Mouse (Mus musculus): ENCODE measurements around the gene Ppp6r1. TPM values are rescaled to one million over a fixed set of nuclear protein-coding genes. Genes with fewer than 3 reads are reported as not detected.

Ppp6r1 gene
- polyA plus RNA-seq, 1 experiment: 89.0 TPM

- TF ChIP-seq POLR2A (IDR thresholded peaks at IDR 0.05; ENCODE audit: borderline replicate concordance, control insufficient read depth, low read depth, low read length): peak; percentile 13; the same call in 1 of the 2 replicates
- TF ChIP-seq CTCF (IDR thresholded peaks at IDR 0.05; ENCODE audit: control insufficient read depth, insufficient read depth, low read length): no peak
- 1% methylated on average over 32 of the region's 32 CpGs for WGBS
Observed at GRCm38 (mm10) chr7:4684632-4685417, 26.0 kb upstream of the Ppp6r1 start, which contains the start of gene Hspbp1. Gene Hspbp1, minus strand, starts transcription at chr7:4685068.

GRCm38 (mm10) chr7:4684203-4684602 lies 25.4 kb upstream of the Ppp6r1 start:
- peaks cover 4% of the 10 kb centered on the region; the same call in 1 of the 2 replicates for H3K4me1 ChIP-seq (ENCODE audit: control insufficient read depth, insufficient read depth, low read length)
- peak overlapping the region; percentile 79 for H3K4me3 ChIP-seq (replicated peaks; ENCODE audit: control insufficient read depth, low read depth, low read length)
- H3K27ac ChIP-seq (ENCODE audit: control insufficient read depth, insufficient read depth, low read depth, low read length, poor library complexity): no peak overlapping the region
- no peak for TF ChIP-seq POLR2A (IDR thresholded peaks at IDR 0.05; ENCODE audit: borderline replicate concordance, control insufficient read depth, low read depth, low read length)
- no peak for TF ChIP-seq CTCF (IDR thresholded peaks at IDR 0.05; ENCODE audit: control insufficient read depth, insufficient read depth, low read length)
- WGBS: 6% methylated on average over 13 of the region's 13 CpGs

More at GRCm38 (mm10) chr7:4684632-4685417, 26.0 kb upstream of the Ppp6r1 start, which contains the start of gene Hspbp1:
- Histone ChIP-seq H3K4me3 (replicated peaks; ENCODE audit: control insufficient read depth, low read depth, low read length) (peak within 1 kb of the TSS; percentile 79), H3K4me1 (ENCODE audit: control insufficient read depth, insufficient read depth, low read length) (peaks cover 4% of the 10 kb centered on the region; the same call in 1 of the 2 replicates), H3K27ac (ENCODE audit: control insufficient read depth, insufficient read depth, low read depth, low read length, poor library complexity) (peak within 1 kb of the TSS; percentile 55)

- no peak for TF ChIP-seq POLR2A (IDR thresholded peaks at IDR 0.05; ENCODE audit: borderline replicate concordance, control insufficient read depth, low read depth, low read length)
- no peak for TF ChIP-seq CTCF (IDR thresholded peaks at IDR 0.05; ENCODE audit: control insufficient read depth, insufficient read depth, low read length)
- H3K4me1 ChIP-seq (ENCODE audit: control insufficient read depth, insufficient read depth, low read length): peaks cover 4% of the 10 kb centered on the region; the same call in 1 of the 2 replicates
- H3K27ac ChIP-seq (ENCODE audit: control insufficient read depth, insufficient read depth, low read depth, low read length, poor library complexity): no peak overlapping the region
- H3K4me3 ChIP-seq (replicated peaks; ENCODE audit: control insufficient read depth, low read depth, low read length): no peak overlapping the region
- 39% methylated on average over 5 of the region's 5 CpGs for WGBS
Observed at GRCm38 (mm10) chr7:4683307-4683706, 24.5 kb upstream of the Ppp6r1 start.

- no peaks in the 10 kb centered on the region; the same call in 1 of the 2 replicates for H3K4me1 ChIP-seq (ENCODE audit: control insufficient read depth, insufficient read depth, low read length)
- H3K4me3 ChIP-seq (replicated peaks; ENCODE audit: control insufficient read depth, low read depth, low read length): no peak overlapping the region
- H3K27ac ChIP-seq (ENCODE audit: control insufficient read depth, insufficient read depth, low read depth, low read length, poor library complexity): no peak overlapping the region
- whole genome bisulfite sequencing: 82% methylated on average over 7 of the region's 7 CpGs
- TF ChIP-seq POLR2A (IDR thresholded peaks at IDR 0.05; ENCODE audit: borderline replicate concordance, control insufficient read depth, low read depth, low read length): no peak
- no peak for TF ChIP-seq CTCF (IDR thresholded peaks at IDR 0.05; ENCODE audit: control insufficient read depth, insufficient read depth, low read length)
Observed at GRCm38 (mm10) chr7:4675200-4675599, 16.4 kb upstream of the Ppp6r1 start.

GRCm38 (mm10) chr7:4674114-4674731 lies 15.4 kb upstream of the Ppp6r1 start:
- Histone ChIP-seq H3K27ac (ENCODE audit: control insufficient read depth, insufficient read depth, low read depth, low read length, poor library complexity) (no peak overlapping the region), H3K4me3 (replicated peaks; ENCODE audit: control insufficient read depth, low read depth, low read length) (no peak overlapping the region), H3K4me1 (ENCODE audit: control insufficient read depth, insufficient read depth, low read length) (no peaks in the 10 kb centered on the region; the same call in 1 of the 2 replicates)
- TF ChIP-seq CTCF (IDR thresholded peaks at IDR 0.05; ENCODE audit: control insufficient read depth, insufficient read depth, low read length) (no peak), POLR2A (IDR thresholded peaks at IDR 0.05; ENCODE audit: borderline replicate concordance, control insufficient read depth, low read depth, low read length) (no peak)
- 28% methylated on average over 12 of the region's 12 CpGs for WGBS

GRCm38 (mm10) chr7:4671956-4672355 lies 13.1 kb upstream of the Ppp6r1 start:
- WGBS: 51% methylated on average over 4 of the region's 4 CpGs
- Histone ChIP-seq H3K27ac (ENCODE audit: control insufficient read depth, insufficient read depth, low read depth, low read length, poor library complexity) (no peak overlapping the region), H3K4me3 (replicated peaks; ENCODE audit: control insufficient read depth, low read depth, low read length) (no peak overlapping the region), H3K4me1 (ENCODE audit: control insufficient read depth, insufficient read depth, low read length) (no peaks in the 10 kb centered on the region; the same call in 1 of the 2 replicates)
- TF ChIP-seq CTCF (IDR thresholded peaks at IDR 0.05; ENCODE audit: control insufficient read depth, insufficient read depth, low read length): no peak
- no peak for TF ChIP-seq POLR2A (IDR thresholded peaks at IDR 0.05; ENCODE audit: borderline replicate concordance, control insufficient read depth, low read depth, low read length)

- H3K4me3 ChIP-seq (replicated peaks; ENCODE audit: control insufficient read depth, low read depth, low read length): no peak overlapping the region
- TF ChIP-seq POLR2A (IDR thresholded peaks at IDR 0.05; ENCODE audit: borderline replicate concordance, control insufficient read depth, low read depth, low read length) (no peak), CTCF (IDR thresholded peaks at IDR 0.05; ENCODE audit: control insufficient read depth, insufficient read depth, low read length) (no peak)
- no peaks in the 10 kb centered on the region; the same call in 1 of the 2 replicates for H3K4me1 ChIP-seq (ENCODE audit: control insufficient read depth, insufficient read depth, low read length)
- WGBS: 69% methylated on average over 8 of the region's 8 CpGs
- no peak overlapping the region; the same call in 1 of the 2 replicates for H3K27ac ChIP-seq (ENCODE audit: control insufficient read depth, insufficient read depth, low read depth, low read length, poor library complexity)
Observed at GRCm38 (mm10) chr7:4670655-4671255, 11.9 kb upstream of the Ppp6r1 start.

GRCm38 (mm10) chr7:4669156-4669555 lies 10.3 kb upstream of the Ppp6r1 start:
- H3K4me3 ChIP-seq (replicated peaks; ENCODE audit: control insufficient read depth, low read depth, low read length): no peak overlapping the region
- H3K4me1 ChIP-seq (ENCODE audit: control insufficient read depth, insufficient read depth, low read length): no peaks in the 10 kb centered on the region; the same call in 1 of the 2 replicates
- TF ChIP-seq POLR2A (IDR thresholded peaks at IDR 0.05; ENCODE audit: borderline replicate concordance, control insufficient read depth, low read depth, low read length): no peak
- TF ChIP-seq CTCF (IDR thresholded peaks at IDR 0.05; ENCODE audit: control insufficient read depth, insufficient read depth, low read length): no peak
- WGBS: 86% methylated on average over 9 of the region's 9 CpGs
- no peak overlapping the region for H3K27ac ChIP-seq (ENCODE audit: control insufficient read depth, insufficient read depth, low read depth, low read length, poor library complexity)
